Mouse (Mus musculus) G1E-ER4 (cell line): Measurements from ENCODE around the gene Nabp1. TPM values are rescaled to one million over a fixed set of nuclear protein-coding genes. Genes with fewer than 3 reads are reported as not detected.

Experiments used
- GATA1 ChIP-seq: IDR thresholded peaks from one replicate; pipeline ENCODE4 v1.8.0; 2012; ENCODE audit warnings: low read length, inconsistent platforms
- polyA plus RNA-seq: library from polyadenylated mRNA; stranded (reverse); fragments of >175 nt; gene quantifications from 2 replicates; pipeline ENCODE4 v1.2.3, GENCODE M21; 2012

Gene Nabp1
- polyA plus RNA-seq, result 5.3 and 5.7 TPM in 2 replicates

DNA sequence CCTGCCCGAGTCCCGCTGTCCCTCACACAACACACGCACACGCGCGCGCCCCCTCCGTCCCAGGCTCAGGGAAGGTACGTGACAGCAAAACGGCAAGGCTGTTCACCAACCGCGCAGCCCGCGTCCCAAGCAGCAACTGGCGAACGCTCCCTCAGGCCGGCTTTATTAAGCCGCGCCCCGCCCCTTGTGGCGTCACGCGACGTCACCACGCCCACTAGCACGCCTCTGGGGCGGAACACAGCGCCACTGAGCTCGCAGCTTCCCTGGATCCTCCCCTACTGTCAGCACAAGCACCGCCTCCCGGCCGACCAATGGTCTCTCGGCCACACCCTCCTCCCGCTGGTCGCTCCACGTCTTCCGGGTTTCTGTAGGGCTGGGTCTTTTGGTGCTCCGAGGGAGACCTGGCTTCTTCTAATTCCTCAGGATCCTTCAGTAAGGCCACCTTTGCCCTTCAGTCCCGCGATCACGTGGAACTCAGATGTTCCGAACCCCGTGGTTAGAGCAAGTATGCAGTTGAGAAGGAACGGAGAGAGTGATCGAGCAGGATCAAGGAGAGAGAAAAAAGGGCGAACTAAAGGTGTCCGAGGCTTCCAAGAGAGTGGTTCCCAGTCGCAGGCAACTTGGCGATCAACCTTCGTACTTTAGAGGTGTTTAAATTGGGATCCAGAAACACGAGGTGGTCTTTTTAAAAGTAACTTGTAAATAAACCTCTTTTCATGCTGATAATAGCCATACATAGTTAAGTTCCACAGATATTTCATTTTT is at the start of gene Nabp1:
Gene Nabp1, minus strand, starts transcription at position 164 of the 765 bp plus-strand sequence.
- no peak for TF ChIP-seq GATA1

GRCm38 (mm10) chr1:51525563-51526265 is 47.5 kb upstream of the Nabp1 start:
- no peak for TF ChIP-seq GATA1

- no peak for TF ChIP-seq GATA1
Measured at GRCm38 (mm10) chr1:51521651-51522050, 43.4 kb upstream of the Nabp1 start.

GRCm38 (mm10) chr1:51520246-51520780 is 42.1 kb upstream of the Nabp1 start:
- no peak for TF ChIP-seq GATA1

- TF ChIP-seq GATA1, result no peak
Measured at GRCm38 (mm10) chr1:51519112-51519511, 40.9 kb upstream of the Nabp1 start.

- TF ChIP-seq GATA1, result no peak
Measured at GRCm38 (mm10) chr1:51515625-51516024, 37.4 kb upstream of the Nabp1 start.

DNA sequence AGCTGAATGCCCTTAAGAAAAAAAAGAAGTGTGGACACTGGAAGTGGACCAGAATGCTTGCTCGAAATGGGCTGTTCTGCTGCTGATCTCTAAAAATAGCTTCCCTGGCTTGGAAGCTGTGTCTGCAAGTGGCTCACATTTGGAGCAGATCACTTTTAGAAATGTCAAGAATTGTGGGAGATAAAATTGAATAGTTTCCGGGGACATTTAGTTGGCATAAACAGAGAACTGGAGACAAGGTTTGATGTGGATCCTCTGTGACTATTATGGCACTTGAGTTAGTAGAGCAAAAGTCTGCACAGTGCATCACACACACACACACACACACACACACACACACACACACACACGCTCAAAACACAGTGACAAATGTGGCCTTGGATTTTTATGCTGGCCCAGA is 36.8 kb upstream of the Nabp1 start:
- no peak for TF ChIP-seq GATA1

DNA sequence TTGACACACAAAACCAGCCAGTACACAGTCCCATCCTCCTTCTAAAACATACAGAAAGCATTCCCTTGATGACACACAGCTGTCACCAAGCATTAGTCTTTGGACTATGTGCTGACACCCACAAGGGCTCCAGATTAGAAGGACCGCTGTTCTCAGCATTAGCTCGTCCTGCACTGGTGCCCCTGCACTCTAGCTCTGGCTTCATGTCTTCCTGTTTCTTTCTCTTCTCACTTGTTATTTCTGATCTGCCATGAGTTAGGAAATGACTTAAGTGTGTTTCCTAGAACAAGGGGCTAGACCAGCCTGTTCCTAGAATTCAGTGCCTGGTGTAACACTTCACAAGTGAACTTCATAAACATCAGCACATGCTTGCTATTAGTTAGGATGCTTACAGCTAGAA is 36.2 kb upstream of the Nabp1 start:
- TF ChIP-seq GATA1, result no peak

DNA sequence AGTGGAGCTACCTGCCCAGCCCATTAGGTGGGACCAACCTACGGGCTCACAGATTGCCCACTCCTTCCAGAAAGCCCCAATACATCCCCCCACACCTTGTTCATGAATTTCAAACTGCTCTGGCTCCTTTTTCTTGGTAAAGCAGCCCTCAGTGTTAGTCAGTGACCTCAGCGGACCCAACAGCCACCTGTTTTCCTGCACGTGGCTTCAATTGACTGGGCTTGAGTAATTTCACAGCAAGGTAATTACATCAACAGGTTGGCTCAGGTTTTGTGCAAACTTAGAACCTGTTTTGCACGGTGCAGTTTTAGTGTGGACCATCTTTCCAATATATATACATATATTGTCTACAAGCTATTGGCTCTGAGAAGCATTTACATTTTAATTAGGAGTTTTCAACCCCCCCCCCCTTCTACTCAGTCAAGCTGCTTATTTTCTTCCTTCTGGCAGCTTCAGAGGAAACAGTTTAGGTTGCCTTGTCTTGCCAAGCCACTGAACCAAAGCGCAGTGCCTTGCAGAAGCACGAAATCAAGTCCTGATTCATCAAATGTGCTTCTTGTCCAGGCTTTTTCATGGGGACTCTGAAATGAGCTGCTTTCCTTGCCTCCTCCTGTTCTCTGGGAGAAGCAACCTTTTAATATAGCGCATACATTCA is 35.0 kb upstream of the Nabp1 start:
- TF ChIP-seq GATA1, result no peak

DNA sequence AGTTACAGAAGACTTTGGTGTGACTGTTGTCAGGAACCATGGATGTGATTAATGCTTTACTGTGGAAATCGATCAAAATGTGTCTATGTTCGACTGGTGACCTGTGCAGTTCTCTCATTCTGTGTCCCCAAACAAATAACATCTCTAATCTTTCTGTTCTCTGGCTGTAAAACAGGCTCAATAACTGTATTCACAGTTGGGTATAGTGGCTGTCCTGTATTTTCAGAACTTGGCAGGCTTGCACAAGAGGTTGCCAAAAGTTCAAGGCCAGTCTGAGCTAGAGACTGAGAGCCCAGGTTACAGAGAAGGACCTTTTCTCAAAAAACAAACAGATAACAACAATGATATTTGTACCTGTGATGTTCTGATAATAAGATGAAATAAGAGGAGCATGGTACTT is 34.1 kb upstream of the Nabp1 start:
- TF ChIP-seq GATA1, result no peak

DNA sequence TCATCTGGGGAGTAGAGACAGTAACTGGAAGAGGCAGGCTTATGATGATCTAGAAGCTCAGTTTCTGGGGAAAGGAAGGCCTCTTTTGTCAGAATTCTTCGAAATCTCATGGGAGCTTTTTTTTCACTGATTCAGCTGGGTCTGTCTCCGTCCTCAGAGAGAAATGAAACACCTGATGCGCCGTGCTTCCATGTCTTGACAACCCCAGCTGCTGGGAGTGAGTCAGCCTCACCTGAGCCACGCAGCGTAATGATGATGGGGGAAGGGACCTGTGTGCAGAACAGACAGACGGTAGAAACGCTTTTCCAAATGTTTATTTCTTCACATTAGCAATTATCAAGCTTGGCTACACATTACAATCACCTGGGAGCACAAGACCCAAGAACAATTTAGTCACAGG is 31.6 kb upstream of the Nabp1 start:
- no peak for TF ChIP-seq GATA1

DNA sequence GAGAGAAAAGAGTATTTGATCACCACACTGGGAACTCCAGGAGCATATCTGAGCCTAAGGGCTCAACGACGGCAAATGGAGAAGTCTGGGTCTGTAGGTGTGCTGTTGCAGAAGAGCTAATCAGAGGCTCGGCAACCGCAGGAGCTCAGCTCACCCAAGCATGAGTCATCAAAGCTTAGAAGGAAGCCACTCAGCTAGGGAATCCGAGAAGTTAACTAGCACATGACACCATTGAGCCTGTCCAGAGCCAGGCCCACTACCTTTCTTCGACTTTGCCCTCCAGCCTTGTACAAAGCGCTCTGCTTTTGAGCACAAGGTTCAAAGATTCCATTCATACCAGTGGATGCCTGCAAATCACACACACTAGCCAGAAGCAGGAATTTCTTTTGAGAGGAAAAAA is 30.9 kb upstream of the Nabp1 start:
- TF ChIP-seq GATA1, result no peak

GRCm38 (mm10) chr1:51508543-51508942 is 30.3 kb upstream of the Nabp1 start:
- no peak for TF ChIP-seq GATA1

- TF ChIP-seq GATA1, result no peak
Measured at GRCm38 (mm10) chr1:51507436-51507835, 29.2 kb upstream of the Nabp1 start.

- TF ChIP-seq GATA1, result no peak
Measured at GRCm38 (mm10) chr1:51506236-51506635, 28.0 kb upstream of the Nabp1 start.

DNA sequence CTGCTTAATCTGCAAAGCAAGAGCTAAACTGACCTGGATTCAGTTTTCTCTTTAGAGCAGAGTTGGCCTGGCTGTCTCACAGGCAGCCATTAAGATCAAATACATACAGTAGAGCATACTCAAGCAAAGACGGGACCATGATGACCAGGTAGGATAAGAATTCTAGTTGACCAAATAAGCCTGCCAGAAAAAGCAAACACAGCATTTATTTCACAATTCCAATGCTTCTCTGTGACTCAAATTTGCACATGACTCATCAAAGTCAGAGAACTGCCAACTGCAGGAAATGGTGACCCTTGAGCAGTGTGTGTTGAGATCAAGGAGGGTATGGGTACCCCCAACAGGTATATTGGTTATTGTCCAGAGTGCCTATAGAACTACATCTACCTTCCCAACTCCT is 27.4 kb upstream of the Nabp1 start:
- TF ChIP-seq GATA1, result no peak
